Mouse (Mus musculus): ENCODE results near the gene Zmym5. TPM values are rescaled to one million over a fixed set of nuclear protein-coding genes. Genes with fewer than 3 reads are reported as not detected.
"Not testable (repeated sequence)": the region's sequence is repeated elsewhere in the genome, so short reads cannot be mapped to it uniquely, and the experiment has no call there.

Zmym5 gene
- total and polyA plus RNA-seq, 3 experiments = 2.1 to 49.9 (median 28.6) TPM

DNA sequence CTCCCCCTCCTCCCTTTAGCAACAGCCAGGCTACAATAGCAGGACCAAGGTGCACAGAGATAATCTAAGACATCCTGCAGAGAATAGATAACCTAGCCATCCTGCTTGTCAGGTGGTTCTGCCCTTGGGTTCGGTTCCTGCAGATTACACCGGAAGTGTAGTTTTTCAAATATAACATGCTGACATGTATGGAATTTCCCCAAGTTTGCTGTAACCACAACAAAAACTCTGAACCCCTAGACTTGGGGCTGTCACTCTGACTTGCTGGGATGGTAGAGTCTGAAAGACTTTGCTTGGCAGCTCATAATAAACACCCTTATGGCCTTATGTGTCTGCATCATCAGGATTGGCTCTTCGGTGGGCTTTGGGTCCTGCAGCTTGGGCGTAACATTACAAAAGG is 5.0 kb upstream of the Zmym5 start:
- no peak for ATAC-seq (ENCODE audit: extremely low read depth, insufficient number of reproducible peaks, low FRiP score, poor library complexity, severe bottlenecking)
- TF ChIP-seq TAL1 (conservative IDR thresholded peaks at IDR 0.05; ENCODE audit: low read depth, low read length) = no peak
- TF ChIP-seq GATA1 (IDR thresholded peaks at IDR 0.05; ENCODE audit: borderline replicate concordance, low read length) = no peak
- Histone ChIP-seq H3K4me1 (ENCODE audit: insufficient read depth, low read depth, low read length) (peaks cover 16% of the 10 kb centered on the region), H3K27me3 (ENCODE audit: insufficient read depth, low read length) (no peaks in the 10 kb centered on the region), H3K36me3 (replicated peaks) (no peaks in the 10 kb centered on the region), H3K9me3 (replicated peaks) (no peaks in the 10 kb centered on the region), H3K4me3 (ENCODE audit: low read depth, low read length) (no peak overlapping the region)
- no peak for DNase-seq (ENCODE audit: low spot score)

DNA sequence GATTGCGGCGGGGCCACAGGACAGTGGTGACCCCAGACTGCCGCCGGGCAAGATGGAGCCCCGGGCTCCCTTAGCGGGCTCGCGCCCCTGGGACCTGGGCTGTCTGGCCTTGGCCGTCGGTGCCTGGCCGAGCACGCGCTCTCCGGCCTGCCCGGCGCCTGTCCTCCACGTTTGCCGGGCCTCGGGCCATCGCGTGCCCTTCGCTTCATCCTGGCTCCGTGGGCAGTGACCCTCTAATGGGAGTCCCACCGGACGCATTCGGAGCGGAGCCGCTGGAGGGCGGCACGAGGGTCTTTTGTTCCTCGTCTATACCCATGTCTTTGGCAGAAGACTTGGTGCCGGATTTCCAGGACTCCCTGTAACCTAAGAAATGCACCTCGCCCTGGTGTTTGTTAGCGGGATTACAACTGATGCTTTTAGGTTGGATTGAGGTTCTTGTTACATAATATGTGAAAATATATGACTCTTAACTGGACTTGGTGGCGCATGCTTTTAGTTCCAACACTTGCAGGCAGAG is 1.1 kb upstream of the Zmym5 start:
- DNase-seq (ENCODE audit: low spot score) = peak; percentile 32
- 0 out of 2 replicates have a peak, but pooled peaks have one; percentile 12 for ATAC-seq (ENCODE audit: extremely low read depth, insufficient number of reproducible peaks, low FRiP score, poor library complexity, severe bottlenecking)

DNA sequence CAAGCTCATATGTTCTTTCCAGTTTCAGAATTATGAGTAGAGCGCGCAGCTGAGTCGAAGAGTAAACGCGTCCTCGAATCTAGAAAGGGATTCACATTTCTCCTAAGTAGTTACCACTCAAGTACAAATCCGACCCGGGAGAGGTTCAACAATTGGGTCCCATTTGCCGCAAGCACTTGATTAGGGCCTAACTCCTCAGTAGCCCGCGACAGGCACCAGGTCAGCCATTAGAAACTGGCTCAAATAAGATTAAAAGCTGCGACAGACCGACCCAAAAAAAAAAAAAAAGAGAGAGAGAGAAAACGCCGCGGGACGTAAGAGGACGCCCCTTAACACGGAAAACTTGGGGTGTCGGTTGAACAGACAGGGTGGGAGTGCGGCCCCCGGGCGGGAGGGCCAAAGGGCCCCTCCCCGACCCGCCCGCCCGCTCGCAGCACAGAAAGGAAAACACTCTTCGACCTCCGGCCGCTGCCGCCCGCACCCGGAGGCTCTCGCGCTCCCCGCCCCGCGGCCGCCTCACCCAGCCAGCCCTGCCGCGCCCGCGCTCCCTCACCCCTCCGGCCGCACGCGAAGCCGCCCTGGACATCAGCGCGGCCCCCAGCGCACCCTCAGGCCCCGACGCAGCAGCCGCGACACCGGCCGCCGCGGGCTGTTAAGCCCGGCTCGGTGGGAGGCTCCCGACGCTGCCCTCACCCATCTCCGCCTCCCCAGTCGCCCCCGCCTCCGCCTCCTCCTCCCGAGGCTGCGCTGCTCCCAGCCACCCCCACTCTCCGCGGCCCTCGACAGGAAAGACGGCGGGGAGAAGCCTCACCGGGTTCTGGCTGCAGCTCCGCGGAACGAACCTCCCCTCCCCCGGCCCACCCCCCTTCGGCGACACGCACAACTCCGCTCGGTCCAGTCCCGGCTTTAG is 480 bp downstream of the Zmym5 start:
- ATAC-seq (ENCODE audit: extremely low read depth, insufficient number of reproducible peaks, low FRiP score, poor library complexity, severe bottlenecking); H3K9me3 ChIP-seq (replicated peaks); H3K27me3 ChIP-seq (ENCODE audit: insufficient read depth, low read length): not testable (repeated sequence)
- peaks cover 21% of the 10 kb centered on the region for H3K36me3 ChIP-seq (replicated peaks)
- peaks cover 21% of the 10 kb centered on the region for H3K4me1 ChIP-seq (ENCODE audit: insufficient read depth, low read depth, low read length)
- peak overlapping the region; percentile 74 for H3K4me3 ChIP-seq (ENCODE audit: low read depth, low read length)
- DNase-seq (ENCODE audit: low spot score) = peak; percentile 19

More for the DNA sequence above, 1.1 kb upstream of the Zmym5 start:
- peaks cover 26% of the 10 kb centered on the region for H3K4me1 ChIP-seq (ENCODE audit: insufficient read depth, low read depth, low read length)
- TF ChIP-seq POLR2AphosphoS5 (IDR thresholded peaks at IDR 0.05; ENCODE audit: insufficient replicate concordance, low read depth, low read length) (no peak), GATA2 (IDR thresholded peaks at IDR 0.05; ENCODE audit: borderline replicate concordance, low read depth, low read length) (no peak), GATA1 (IDR thresholded peaks at IDR 0.05; ENCODE audit: borderline replicate concordance, low read length) (no peak), CTCF (IDR thresholded peaks at IDR 0.05; ENCODE audit: low read depth, low read length) (peak; percentile 24; the same call in 1 of the 2 replicates), TAL1 (conservative IDR thresholded peaks at IDR 0.05; ENCODE audit: low read depth, low read length) (no peak)
- H3K27me3 ChIP-seq (ENCODE audit: insufficient read depth, low read length) = no peaks in the 10 kb centered on the region
- H3K36me3 ChIP-seq (replicated peaks) = peaks cover 15% of the 10 kb centered on the region
- H3K4me3 ChIP-seq (ENCODE audit: low read depth, low read length) = peak overlapping the region; percentile 78
- H3K9me3 ChIP-seq (replicated peaks) = no peaks in the 10 kb centered on the region

DNA sequence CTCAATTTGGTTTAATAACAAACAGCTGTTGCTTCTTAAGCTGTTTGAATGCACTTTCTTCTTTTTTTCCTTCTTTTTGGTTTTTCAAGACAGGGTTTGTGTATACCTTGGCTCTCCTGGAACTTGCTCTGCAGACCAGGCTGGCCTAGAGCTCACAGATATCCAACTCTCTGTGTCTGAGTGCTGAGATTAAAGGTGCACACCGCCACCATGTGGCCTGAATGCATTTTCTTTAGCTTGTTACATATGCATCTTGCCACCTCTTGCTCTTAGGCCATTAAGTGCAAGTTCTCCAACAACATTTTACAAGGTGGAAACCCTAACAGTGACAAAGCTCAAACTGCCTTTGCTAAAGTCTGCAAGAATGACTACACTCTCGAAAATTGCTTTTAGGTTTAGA is 18.3 kb downstream of the Zmym5 start:
- Histone ChIP-seq H3K4me1 (ENCODE audit: insufficient read depth, low read depth, low read length) (no peaks in the 10 kb centered on the region), H3K4me3 (ENCODE audit: low read depth, low read length) (no peak overlapping the region), H3K36me3 (replicated peaks) (peaks cover 56% of the 10 kb centered on the region), H3K27me3 (ENCODE audit: insufficient read depth, low read length) (no peaks in the 10 kb centered on the region), H3K9me3 (replicated peaks) (no peaks in the 10 kb centered on the region)
- no peak for ATAC-seq (ENCODE audit: extremely low read depth, insufficient number of reproducible peaks, low FRiP score, poor library complexity, severe bottlenecking)
- TF ChIP-seq CTCF (IDR thresholded peaks at IDR 0.05; ENCODE audit: low read depth, low read length) (peak; percentile 13; the same call in 1 of the 2 replicates), POLR2AphosphoS5 (IDR thresholded peaks at IDR 0.05; ENCODE audit: insufficient replicate concordance, low read depth, low read length) (no peak), TAL1 (conservative IDR thresholded peaks at IDR 0.05; ENCODE audit: low read depth, low read length) (no peak), GATA1 (IDR thresholded peaks at IDR 0.05; ENCODE audit: borderline replicate concordance, low read length) (no peak), GATA2 (IDR thresholded peaks at IDR 0.05; ENCODE audit: borderline replicate concordance, low read depth, low read length) (no peak)
- no peak for DNase-seq (ENCODE audit: low spot score)

DNA sequence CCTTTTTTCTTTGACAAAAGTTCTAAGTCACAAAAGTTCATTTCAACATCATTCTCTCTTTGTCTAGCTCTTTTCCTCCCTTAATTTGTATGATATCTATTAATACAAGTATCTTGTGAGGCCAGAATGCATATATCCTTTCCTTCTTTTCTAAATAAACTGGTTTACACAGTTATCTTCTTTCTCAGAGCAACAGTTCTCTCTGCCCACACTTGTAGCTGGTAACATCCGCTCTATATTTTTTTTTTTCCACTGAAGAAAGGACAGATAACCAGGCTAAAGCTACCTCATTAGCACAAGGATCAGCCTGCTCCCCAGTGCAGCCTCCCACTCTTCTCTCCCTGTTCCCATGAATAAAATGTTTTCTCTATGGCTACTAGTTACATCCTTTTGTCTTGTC is 26.9 kb downstream of the Zmym5 start:
- Histone ChIP-seq H3K36me3 (replicated peaks) (no peaks in the 10 kb centered on the region), H3K4me1 (ENCODE audit: insufficient read depth, low read depth, low read length) (no peaks in the 10 kb centered on the region), H3K27me3 (ENCODE audit: insufficient read depth, low read length) (peaks cover 2% of the 10 kb centered on the region; the same call in 1 of the 2 replicates), H3K4me3 (ENCODE audit: low read depth, low read length) (no peak overlapping the region), H3K9me3 (replicated peaks) (no peaks in the 10 kb centered on the region)
- TF ChIP-seq POLR2AphosphoS5 (IDR thresholded peaks at IDR 0.05; ENCODE audit: insufficient replicate concordance, low read depth, low read length) (no peak), GATA2 (IDR thresholded peaks at IDR 0.05; ENCODE audit: borderline replicate concordance, low read depth, low read length) (no peak), CTCF (IDR thresholded peaks at IDR 0.05; ENCODE audit: low read depth, low read length) (no peak), GATA1 (IDR thresholded peaks at IDR 0.05; ENCODE audit: borderline replicate concordance, low read length) (no peak), TAL1 (conservative IDR thresholded peaks at IDR 0.05; ENCODE audit: low read depth, low read length) (no peak)
- ATAC-seq (ENCODE audit: extremely low read depth, insufficient number of reproducible peaks, low FRiP score, poor library complexity, severe bottlenecking) = no peak
- DNase-seq (ENCODE audit: low spot score) = no peak

DNA sequence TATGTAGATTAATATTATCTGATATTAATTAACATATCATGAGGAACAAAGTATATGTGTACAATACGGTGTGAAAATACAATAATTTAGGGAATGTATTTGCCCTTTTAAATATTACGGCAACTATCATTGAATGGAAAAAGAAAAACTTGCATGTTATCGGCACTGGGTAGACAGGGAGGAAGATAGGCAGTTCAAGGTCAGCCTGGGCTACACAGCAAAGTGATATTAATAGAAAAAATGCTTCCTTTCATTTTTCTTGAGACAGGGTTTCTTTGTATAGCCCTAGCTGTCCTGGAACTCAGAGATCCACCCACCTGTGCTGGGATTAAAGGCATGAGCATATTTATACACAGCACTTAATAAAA is 32.6 kb downstream of the Zmym5 start:
- H3K27me3 ChIP-seq (ENCODE audit: insufficient read depth, low read length) = 0 out of 2 replicates have a peak, but pooled peaks cover 2% of the 10 kb centered on the region
- H3K36me3 ChIP-seq (replicated peaks) = peaks cover 14% of the 10 kb centered on the region
- peaks cover 24% of the 10 kb centered on the region for H3K4me1 ChIP-seq (ENCODE audit: insufficient read depth, low read depth, low read length)
- H3K4me3 ChIP-seq (ENCODE audit: low read depth, low read length) = peak overlapping the region; percentile 96
- no peaks in the 10 kb centered on the region for H3K9me3 ChIP-seq (replicated peaks)
- ATAC-seq (ENCODE audit: extremely low read depth, insufficient number of reproducible peaks, low FRiP score, poor library complexity, severe bottlenecking) = no peak
- TF ChIP-seq GATA2 (IDR thresholded peaks at IDR 0.05; ENCODE audit: borderline replicate concordance, low read depth, low read length) = no peak
- no peak for TF ChIP-seq CTCF (IDR thresholded peaks at IDR 0.05; ENCODE audit: low read depth, low read length)
- no peak for TF ChIP-seq GATA1 (IDR thresholded peaks at IDR 0.05; ENCODE audit: borderline replicate concordance, low read length)
- no peak for TF ChIP-seq TAL1 (conservative IDR thresholded peaks at IDR 0.05; ENCODE audit: low read depth, low read length)
- no peak for TF ChIP-seq POLR2AphosphoS5 (IDR thresholded peaks at IDR 0.05; ENCODE audit: insufficient replicate concordance, low read depth, low read length)
- DNase-seq (ENCODE audit: low spot score) = no peak
